11 mouse cellular contexts compared by ENCODE assay signal in the genomic region with DNA sequence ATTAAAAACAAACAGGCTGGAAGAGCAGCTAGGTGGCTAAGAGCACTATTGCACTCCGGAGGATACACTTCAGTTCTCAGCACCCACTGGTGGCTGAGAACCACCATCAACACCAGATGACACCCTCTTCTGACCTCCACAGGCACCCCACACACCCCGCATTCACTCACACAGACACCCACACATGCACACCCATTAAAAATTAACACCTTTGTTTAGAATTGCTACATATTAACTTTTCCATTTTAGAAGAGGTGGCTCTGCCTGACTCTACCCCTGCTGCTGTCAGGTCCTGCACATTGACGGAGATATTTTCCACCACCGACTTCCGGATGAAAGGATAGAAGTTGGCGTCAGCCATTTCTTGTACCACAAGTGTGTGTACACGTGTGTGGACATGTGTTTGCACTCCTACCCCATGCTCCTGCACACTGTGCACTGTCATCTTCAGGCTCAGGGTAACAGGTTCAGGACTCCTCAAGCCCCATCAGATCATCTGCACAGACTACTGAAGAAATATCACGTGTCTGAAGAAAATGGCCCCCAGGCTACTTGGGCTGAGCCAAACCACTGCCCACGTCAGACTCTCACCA. TPM values are rescaled to one million over a fixed set of nuclear protein-coding genes. Genes with fewer than 3 reads are reported as not detected.
DNase-seq lines count a peak whose midpoint lies in the region; ATAC-seq and TF ChIP-seq lines count a peak whose summit lies in the region.
"Had no signal": no experiment of that assay in that cellular context is flagged by ENCODE, and none has a peak within 500 bp of the region (broad histone marks: within the 10 kb centered on the region; RNA-seq: fewer than 3 reads in every experiment).

No protein-coding gene starts in this region.

- no peak for TF ChIP-seq POLR2A in thymus, adult 2 months (IDR thresholded peaks at IDR 0.05; ENCODE audit: control insufficient read depth, extremely low read depth, insufficient read depth, low read length, poor library complexity)

- 90% methylated on average over 9 of the region's 9 CpGs for WGBS in hindbrain, embryonic 15.5 days
- WGBS in hindbrain, embryonic 10.5 days = 89% methylated on average over 9 of the region's 9 CpGs
- 70% methylated on average over 9 of the region's 9 CpGs for WGBS in thymus, adult 2 months
- 93% methylated on average over 9 of the region's 9 CpGs for WGBS in neural tube, embryonic 15.5 days

- H3K36me3 ChIP-seq in hindbrain, embryonic 15.5 days = peaks cover 8% of the 10 kb centered on the region; the same call in 1 of the 2 replicates
- 0 out of 2 replicates have a peak, but pooled peaks cover 3% of the 10 kb centered on the region for H3K36me3 ChIP-seq in hindbrain, embryonic 10.5 days
- H3K36me3 ChIP-seq in thymus, adult 2 months (ENCODE audit: control insufficient read depth, insufficient read depth, low read length) = no peaks in the 10 kb centered on the region
- peaks cover 20% of the 10 kb centered on the region for H3K36me3 ChIP-seq in neural tube, embryonic 15.5 days

- no peak for ATAC-seq in CD4-positive, CD25-positive, alpha-beta regulatory T cell, adult 4 months
- no peak for ATAC-seq in hindbrain, embryonic 15.5 days (ENCODE audit: low FRiP score, low read depth)
- ATAC-seq in neural tube, embryonic 15.5 days (ENCODE audit: low FRiP score) = no peak

- no peak overlapping the region for H3K4me3 ChIP-seq in hindbrain, embryonic 15.5 days
- H3K4me3 ChIP-seq in hindbrain, embryonic 10.5 days = no peak overlapping the region
- H3K4me3 ChIP-seq in thymus, adult 2 months (ENCODE audit: control insufficient read depth, insufficient read depth, low read length) = no peak overlapping the region
- H3K4me3 ChIP-seq in neural tube, embryonic 15.5 days (replicated peaks) = no peak overlapping the region
- H3K4me3 ChIP-seq: limb, embryonic 12.5 days; stomach, embryonic 15.5 days had no signal

- H3K9me3 ChIP-seq in hindbrain, embryonic 15.5 days = no peaks in the 10 kb centered on the region
- H3K9me3 ChIP-seq in hindbrain, embryonic 10.5 days = no peaks in the 10 kb centered on the region
- no peaks in the 10 kb centered on the region for H3K9me3 ChIP-seq in neural tube, embryonic 15.5 days (replicated peaks)
- H3K9me3 ChIP-seq: limb, embryonic 12.5 days; stomach, embryonic 15.5 days had no signal

- DNase-seq in CD4-positive, CD25-positive, alpha-beta regulatory T cell, adult 2 months (ENCODE audit: low read depth, low spot score) = peak; percentile 90
- DNase-seq in hindbrain, embryonic 10.5 days (ENCODE audit: low spot score) = no peak
- no peak for DNase-seq in thymus, adult 2 months
- DNase-seq in thymus, postnatal 25 days = no peak
- no peak for DNase-seq in layer of hippocampus, postnatal 10 days (ENCODE audit: low spot score in 2 of 2)
- DNase-seq: gastrocnemius, postnatal 10 days had no signal

- no peaks in the 10 kb centered on the region for H3K27me3 ChIP-seq in hindbrain, embryonic 15.5 days
- H3K27me3 ChIP-seq in hindbrain, embryonic 10.5 days (ENCODE audit: insufficient read depth, poor library complexity, severe bottlenecking) = no peaks in the 10 kb centered on the region
- no peaks in the 10 kb centered on the region for H3K27me3 ChIP-seq in thymus, adult 2 months (ENCODE audit: control insufficient read depth, insufficient read depth, low read length)
- H3K27me3 ChIP-seq in neural tube, embryonic 15.5 days (replicated peaks) = no peaks in the 10 kb centered on the region
- H3K27me3 ChIP-seq: limb, embryonic 12.5 days; stomach, embryonic 15.5 days had no signal

- no peak overlapping the region for H3K9ac ChIP-seq in hindbrain, embryonic 15.5 days
- no peak overlapping the region for H3K9ac ChIP-seq in neural tube, embryonic 15.5 days (replicated peaks)
- H3K9ac ChIP-seq: limb, embryonic 12.5 days; stomach, embryonic 15.5 days had no signal

- peak overlapping the region; percentile 64 for H3K27ac ChIP-seq in hindbrain, embryonic 15.5 days (replicated peaks)
- H3K27ac ChIP-seq in hindbrain, embryonic 10.5 days = no peak overlapping the region
- peak overlapping the region; percentile 80 for H3K27ac ChIP-seq in thymus, adult 2 months (ENCODE audit: control insufficient read depth, insufficient read depth, low read length)
- H3K27ac ChIP-seq in neural tube, embryonic 15.5 days (replicated peaks) = peak overlapping the region; percentile 71
- H3K27ac ChIP-seq: limb, embryonic 12.5 days; stomach, embryonic 15.5 days had no signal

- H3K4me1 ChIP-seq in hindbrain, embryonic 15.5 days (replicated peaks) = 0 out of 2 replicates have a peak, but pooled peaks cover 7% of the 10 kb centered on the region
- peaks cover 34% of the 10 kb centered on the region for H3K4me1 ChIP-seq in hindbrain, embryonic 10.5 days (replicated peaks)
- peaks cover 32% of the 10 kb centered on the region for H3K4me1 ChIP-seq in thymus, adult 2 months (replicated peaks; ENCODE audit: control insufficient read depth, insufficient read depth, low read length)
- peaks cover 8% of the 10 kb centered on the region; the same call in 1 of the 2 replicates for H3K4me1 ChIP-seq in neural tube, embryonic 15.5 days
- H3K4me1 ChIP-seq: stomach, embryonic 15.5 days had no signal

- TF ChIP-seq CTCF in thymus, adult 2 months (IDR thresholded peaks at IDR 0.05; ENCODE audit: borderline replicate concordance, control insufficient read depth, extremely low read depth, insufficient read depth, low read length, poor library complexity) = no peak

- H3K4me2 ChIP-seq in hindbrain, embryonic 15.5 days = no peak overlapping the region
- H3K4me2 ChIP-seq in neural tube, embryonic 15.5 days = no peak overlapping the region
- H3K4me2 ChIP-seq: limb, embryonic 12.5 days; stomach, embryonic 15.5 days had no signal

RNA-seq across cellular contexts. Expression of gene Ern1, which starts 48.1 kb away (rescaled TPM):
- polyA plus RNA-seq in CD4-positive, CD25-positive, alpha-beta regulatory T cell, adult 4 months (2017; shearing (Covaris generic)) = 1 to 10 TPM; 1.3 to 2.3 TPM
- 4.9 and 5.0 TPM in 2 replicates for polyA plus RNA-seq in hindbrain, embryonic 15.5 days (2015; fragmentation: Nextera tagmentation; extraction: Ambion mirVana)
- 6.3 and 7.1 TPM in 2 replicates for polyA plus RNA-seq in hindbrain, embryonic 10.5 days (2016; fragmentation: Nextera tagmentation; extraction: Ambion mirVana)
- polyA plus RNA-seq in thymus, adult 2 months (2012; rRNA removed) = 18.1 and 21.9 TPM in 2 replicates
- 4.1 and 6.5 TPM in 2 replicates for polyA plus RNA-seq in neural tube, embryonic 15.5 days (2015; fragmentation: Nextera tagmentation; extraction: Ambion mirVana)
- total RNA-seq in layer of hippocampus, postnatal 10 days (2021) = 1 to 10 TPM; 8.5 to 8.7 TPM
